Mouse (Mus musculus): ENCODE measurements around the gene Itgbl1. TPM values are rescaled to one million over a fixed set of nuclear protein-coding genes. Genes with fewer than 3 reads are reported as not detected.
"Not testable (repeated sequence)": the region's sequence is repeated elsewhere in the genome, so short reads cannot be mapped to it uniquely, and the experiment has no call there.

Gene Itgbl1
- 1 to 10 TPM; 1.5 to 2.0 TPM for total RNA-seq (2021)

- intact Hi-C loops (cut with DNase I): no loop called here
- DNase-seq (ENCODE audit: low spot score in 2 of 2): peak; percentile 50 to 65
These were observed at the start of gene Itgbl1 for GRCm38 (mm10) chr14:123659921-123660385. Gene Itgbl1, plus strand, starts transcription at chr14:123659971.

GRCm38 (mm10) chr14:123622969-123623368 lies 36.8 kb upstream of the Itgbl1 start:
- peak; percentile 14 to 33 for DNase-seq (ENCODE audit: low spot score in 2 of 2)
- intact Hi-C loops (cut with DNase I): loop anchor here (10.0 kb wide), 1 partner anchor 572 kb away; no protein-coding TSS in a partner anchor

GRCm38 (mm10) chr14:123626501-123627179 lies 33.1 kb upstream of the Itgbl1 start, which contains the start of gene Nalcn:
Gene Nalcn, minus strand, starts transcription at chr14:123627144.
- DNase-seq (ENCODE audit: low spot score in 2 of 2): peak; percentile 69 to 77
- intact Hi-C loops (cut with DNase I): loop anchor here (10.0 kb wide), 1 partner anchor 568 kb away; no protein-coding TSS in a partner anchor

GRCm38 (mm10) chr14:123627180-123627562 lies 32.6 kb upstream of the Itgbl1 start:
- intact Hi-C loops (cut with DNase I): loop anchor here (10.0 kb wide), 1 partner anchor 568 kb away; no protein-coding TSS in a partner anchor
- DNase-seq (ENCODE audit: low spot score in 2 of 2): no peak

GRCm38 (mm10) chr14:123661091-123661491 lies 1.3 kb downstream of the Itgbl1 start:
- intact Hi-C loops (cut with DNase I): no loop called here
- DNase-seq (ENCODE audit: low spot score in 2 of 2): peak in 1 of 2 experiments; percentile 16

GRCm38 (mm10) chr14:123662386-123662785 lies 2.6 kb downstream of the Itgbl1 start:
- DNase-seq (ENCODE audit: low spot score in 2 of 2): no peak
- intact Hi-C loops (cut with DNase I): no loop called here

- intact Hi-C loops (cut with DNase I): no loop called here
These were observed 3.4 kb downstream of the Itgbl1 start for GRCm38 (mm10) chr14:123663206-123663605.

GRCm38 (mm10) chr14:123664451-123664850 lies 4.7 kb downstream of the Itgbl1 start:
- peak in 1 of 2 experiments; percentile 52 for DNase-seq (ENCODE audit: low spot score in 2 of 2)
- intact Hi-C loops (cut with DNase I): no loop called here

More at GRCm38 (mm10) chr14:123663206-123663605, 3.4 kb downstream of the Itgbl1 start:
- no peak for DNase-seq (ENCODE audit: low spot score in 2 of 2)

GRCm38 (mm10) chr14:123671076-123671475 lies 11.3 kb downstream of the Itgbl1 start:
- intact Hi-C loops (cut with DNase I); DNase-seq (ENCODE audit: low spot score in 2 of 2): not testable (repeated sequence)

GRCm38 (mm10) chr14:123678091-123678490 lies 18.3 kb downstream of the Itgbl1 start:
- intact Hi-C loops (cut with DNase I): no loop called here
- DNase-seq (ENCODE audit: low spot score in 2 of 2): no peak

- intact Hi-C loops (cut with DNase I): no loop called here
- no peak for DNase-seq (ENCODE audit: low spot score in 2 of 2)
These were observed 55.0 kb downstream of the Itgbl1 start for GRCm38 (mm10) chr14:123714751-123715150.

- intact Hi-C loops (cut with DNase I): no loop called here
These were observed 82.3 kb downstream of the Itgbl1 start for GRCm38 (mm10) chr14:123742055-123742454.

GRCm38 (mm10) chr14:123751017-123751416 lies 91.2 kb downstream of the Itgbl1 start:
- DNase-seq (ENCODE audit: low spot score in 2 of 2): no peak
- intact Hi-C loops (cut with DNase I): loop anchor here (2.0 kb wide), 1 partner anchor 442 kb away; no protein-coding TSS in a partner anchor

More at GRCm38 (mm10) chr14:123742055-123742454, 82.3 kb downstream of the Itgbl1 start:
- no peak for DNase-seq (ENCODE audit: low spot score in 2 of 2)

- DNase-seq (ENCODE audit: low spot score in 2 of 2): peak in 1 of 2 experiments; percentile 38
- intact Hi-C loops (cut with DNase I): no loop called here
These were observed 99.8 kb downstream of the Itgbl1 start for GRCm38 (mm10) chr14:123759534-123759933.

- intact Hi-C loops (cut with DNase I): no loop called here
- peak; percentile 10 to 17 for DNase-seq (ENCODE audit: low spot score in 2 of 2)
These were observed 100.3 kb downstream of the Itgbl1 start for GRCm38 (mm10) chr14:123760079-123760478.

- intact Hi-C loops (cut with DNase I): no loop called here
- no peak for DNase-seq (ENCODE audit: low spot score in 2 of 2)
These were observed 142.0 kb downstream of the Itgbl1 start for GRCm38 (mm10) chr14:123801744-123802143.

GRCm38 (mm10) chr14:123837662-123838061 lies 177.9 kb downstream of the Itgbl1 start:
- peak in 1 of 2 experiments; percentile 49 for DNase-seq (ENCODE audit: low spot score in 2 of 2)

GRCm38 (mm10) chr14:123843675-123844425 lies 184.1 kb downstream of the Itgbl1 start:
- peak; percentile 35 to 57 for DNase-seq (ENCODE audit: low spot score in 2 of 2)
- intact Hi-C loops (cut with DNase I): no loop called here

More at GRCm38 (mm10) chr14:123837662-123838061, 177.9 kb downstream of the Itgbl1 start:
- intact Hi-C loops (cut with DNase I): no loop called here

- intact Hi-C loops (cut with DNase I): no loop called here
- DNase-seq (ENCODE audit: low spot score in 2 of 2): no peak
These were observed 204.8 kb downstream of the Itgbl1 start for GRCm38 (mm10) chr14:123864531-123864930.

All from left cerebral cortex, postnatal 25 days (tissue).